In genomic region chr15:103305070-103305678, GRCm38 (mm10) we compare ENCODE assay signal across 8 mouse cellular contexts. TPM values are rescaled to one million over a fixed set of nuclear protein-coding genes. Genes with fewer than 3 reads are reported as not detected.
DNase-seq lines count a peak whose midpoint lies in the region; ATAC-seq and TF ChIP-seq lines count a peak whose summit lies in the region.

No protein-coding gene starts in this region.

- no peak for TF ChIP-seq CTCF in ES-Bruce4 (IDR thresholded peaks at IDR 0.05; ENCODE audit: low read depth, low read length)

- no peaks in the 10 kb centered on the region for H3K27me3 ChIP-seq in ES-Bruce4 (ENCODE audit: control insufficient read depth, insufficient read depth, low read length, poor library complexity, severe bottlenecking)
- H3K27me3 ChIP-seq in forebrain, embryonic 14.5 days (replicated peaks; ENCODE audit: control insufficient read depth, insufficient read depth, low read length), result no peaks in the 10 kb centered on the region
- 0 out of 2 replicates have a peak, but pooled peaks cover 3% of the 10 kb centered on the region for H3K27me3 ChIP-seq in neural tube, embryonic 15.5 days (replicated peaks)

- DNase-seq in cerebellum, adult 11 months, result peak; percentile 94
- DNase-seq in forebrain, embryonic 14.5 days (ENCODE audit: low spot score), result peak; percentile 100
- peak; percentile 94 to 95 for DNase-seq in heart, postnatal 14 days
- DNase-seq in layer of hippocampus, adult 11-12 months (ENCODE audit: low spot score), result peak; percentile 98
- DNase-seq in lung, adult 18-20 months, result peak; percentile 97
- DNase-seq in testis, postnatal 14 days (ENCODE audit: low spot score), result peak; percentile 94

- no peaks in the 10 kb centered on the region for H3K36me3 ChIP-seq in ES-Bruce4 (ENCODE audit: control insufficient read depth, insufficient read depth, low read length, poor library complexity, severe bottlenecking)
- H3K36me3 ChIP-seq in forebrain, embryonic 14.5 days (ENCODE audit: control insufficient read depth, insufficient read depth, low read length), result no peaks in the 10 kb centered on the region
- no peaks in the 10 kb centered on the region for H3K36me3 ChIP-seq in neural tube, embryonic 15.5 days

- H3K9me3 ChIP-seq in ES-Bruce4 (replicated peaks; ENCODE audit: control insufficient read depth, insufficient read depth, low read length, poor library complexity, severe bottlenecking), result no peaks in the 10 kb centered on the region
- no peaks in the 10 kb centered on the region for H3K9me3 ChIP-seq in forebrain, embryonic 14.5 days (replicated peaks; ENCODE audit: control insufficient read depth, low read length)
- H3K9me3 ChIP-seq in neural tube, embryonic 15.5 days (replicated peaks), result no peaks in the 10 kb centered on the region

- 0 out of 2 replicates have a peak, but pooled peaks have one; percentile 39 for TF ChIP-seq EP300 in ES-Bruce4 (IDR thresholded peaks at IDR 0.05; ENCODE audit: insufficient read depth, low read depth, low read length)

- peak; percentile 96 for ATAC-seq in forebrain, embryonic 14.5 days
- peak; percentile 95 for ATAC-seq in neural tube, embryonic 15.5 days (ENCODE audit: low FRiP score)

- H3K4me2 ChIP-seq in forebrain, embryonic 14.5 days (ENCODE audit: low read length), result peak overlapping the region; percentile 87
- peak overlapping the region; percentile 75 for H3K4me2 ChIP-seq in neural tube, embryonic 15.5 days

- peak overlapping the region; percentile 69 for H3K9ac ChIP-seq in ES-Bruce4 (ENCODE audit: low read depth, poor library complexity, severe bottlenecking)
- H3K9ac ChIP-seq in forebrain, embryonic 14.5 days (ENCODE audit: low read length), result peak overlapping the region; percentile 82
- H3K9ac ChIP-seq in neural tube, embryonic 15.5 days (replicated peaks), result peak overlapping the region; percentile 65

- no peak overlapping the region for H3K27ac ChIP-seq in ES-Bruce4 (ENCODE audit: insufficient read depth, low read length)
- H3K27ac ChIP-seq in forebrain, embryonic 14.5 days (ENCODE audit: low read depth, low read length), result peak overlapping the region; percentile 99
- peak overlapping the region; percentile 99 for H3K27ac ChIP-seq in neural tube, embryonic 15.5 days (replicated peaks)

- TF ChIP-seq POLR2A in ES-Bruce4 (IDR thresholded peaks at IDR 0.05; ENCODE audit: insufficient read depth, low read length), result no peak

- H3K4me1 ChIP-seq in ES-Bruce4 (ENCODE audit: control insufficient read depth, insufficient read depth, low read length), result peaks cover 3% of the 10 kb centered on the region
- H3K4me1 ChIP-seq in forebrain, embryonic 14.5 days (ENCODE audit: control insufficient read depth, insufficient read depth, low read length), result peaks cover 48% of the 10 kb centered on the region
- peaks cover 75% of the 10 kb centered on the region for H3K4me1 ChIP-seq in neural tube, embryonic 15.5 days

- under 1% methylated on average over 69 of the region's 71 CpGs for WGBS in forebrain, embryonic 14.5 days
- WGBS in neural tube, embryonic 15.5 days, result under 1% methylated on average over 63 of the region's 71 CpGs

- intact Hi-C loops in heart, postnatal 14 days (cut with DNase I), result loop anchor here (5.0 kb wide), 2 partner anchors 33 to 318 kb away; partner anchors contain the start of gene Copz1

- peak overlapping the region; percentile 64 for H3K4me3 ChIP-seq in ES-Bruce4 (ENCODE audit: low read depth, low read length)
- peak overlapping the region; percentile 39 for H3K4me3 ChIP-seq in forebrain, embryonic 14.5 days (ENCODE audit: low read depth, low read length)
- H3K4me3 ChIP-seq in neural tube, embryonic 15.5 days (replicated peaks), result peak overlapping the region; percentile 43

RNA-seq across cellular contexts. Expression of gene Gpr84, which starts 5.2 kb away (rescaled TPM):
- not detected in 2 replicates for polyA plus RNA-seq in ES-Bruce4 (2011; ENCODE audit: insufficient read depth, insufficient read length, low read depth, missing spikeins)
- polyA plus RNA-seq in forebrain, embryonic 14.5 days (2014; fragmentation: Nextera tagmentation; extraction: Ambion mirVana), result 0.39 and 0.47 TPM in 2 replicates
- total RNA-seq in heart, postnatal 14 days (2021), result not detected
- 0.33 and 0.60 TPM in 2 replicates for polyA plus RNA-seq in neural tube, embryonic 15.5 days (2015; fragmentation: Nextera tagmentation; extraction: Ambion mirVana)

RNA-seq across cellular contexts. Expression of gene Copz1, which starts 32.7 kb away (rescaled TPM):
- polyA plus RNA-seq in ES-Bruce4 (2011; ENCODE audit: insufficient read depth, insufficient read length, low read depth, missing spikeins), result 140 and 145 TPM in 2 replicates
- 261 and 271 TPM in 2 replicates for polyA plus RNA-seq in forebrain, embryonic 14.5 days (2014; fragmentation: Nextera tagmentation; extraction: Ambion mirVana)
- 10 to 100 TPM; 58.9 to 63.6 TPM for total RNA-seq in heart, postnatal 14 days (2021)
- polyA plus RNA-seq in neural tube, embryonic 15.5 days (2015; fragmentation: Nextera tagmentation; extraction: Ambion mirVana), result 190 and 207 TPM in 2 replicates

RNA-seq across cellular contexts. Expression of gene Zfp385a, which starts 34.7 kb away (rescaled TPM):
- polyA plus RNA-seq in ES-Bruce4 (2011; ENCODE audit: insufficient read depth, insufficient read length, low read depth, missing spikeins), result 26.8 and 29.6 TPM in 2 replicates
- polyA plus RNA-seq in forebrain, embryonic 14.5 days (2014; fragmentation: Nextera tagmentation; extraction: Ambion mirVana), result 11.7 and 13.9 TPM in 2 replicates
- total RNA-seq in heart, postnatal 14 days (2021), result 10 to 100 TPM; 16.6 to 18.4 TPM
- 18.6 and 19.9 TPM in 2 replicates for polyA plus RNA-seq in neural tube, embryonic 15.5 days (2015; fragmentation: Nextera tagmentation; extraction: Ambion mirVana)

RNA-seq across cellular contexts. Expression of gene Nfe2, which starts 47.0 kb away (rescaled TPM):
- polyA plus RNA-seq in ES-Bruce4 (2011; ENCODE audit: insufficient read depth, insufficient read length, low read depth, missing spikeins), result not detected in 2 replicates
- 0.42 and 1.1 TPM in 2 replicates for polyA plus RNA-seq in forebrain, embryonic 14.5 days (2014; fragmentation: Nextera tagmentation; extraction: Ambion mirVana)
- total RNA-seq in heart, postnatal 14 days (2021), result under 1 TPM; 0.60 to 0.83 TPM
- polyA plus RNA-seq in neural tube, embryonic 15.5 days (2015; fragmentation: Nextera tagmentation; extraction: Ambion mirVana), result 0.99 and 4.6 TPM in 2 replicates
